Mouse (Mus musculus) cerebellum, adult 9-11 months (tissue): ENCODE measurements around the gene Lrg1.

Experiments
- DNase-seq: peaks from one replicate; pipeline ENCODE4 v3.0.0; 2022

The Lrg1 gene

GRCm38 (mm10) chr17:56134463-56134971 is 12.7 kb upstream of the Lrg1 start:
- DNase-seq, result peak; percentile 59

GRCm38 (mm10) chr17:56133457-56134363 is 11.9 kb upstream of the Lrg1 start:
- peak; percentile 48 for DNase-seq

- DNase-seq, result peak; percentile 67
Measured at GRCm38 (mm10) chr17:56132661-56133060, 10.9 kb upstream of the Lrg1 start.

- DNase-seq, result peak; percentile 66
Measured at GRCm38 (mm10) chr17:56131814-56132213, 10.0 kb upstream of the Lrg1 start.

- peak; percentile 42 for DNase-seq
Measured at GRCm38 (mm10) chr17:56131136-56131535, 9.3 kb upstream of the Lrg1 start.

- peak; percentile 53 for DNase-seq
Measured at GRCm38 (mm10) chr17:56128246-56128645, 6.4 kb upstream of the Lrg1 start.

- DNase-seq, result peak; percentile 40
Measured at GRCm38 (mm10) chr17:56126175-56126574, 4.4 kb upstream of the Lrg1 start.

GRCm38 (mm10) chr17:56125276-56125630 is 3.5 kb upstream of the Lrg1 start:
- DNase-seq, result no peak

- peak; percentile 54 for DNase-seq
Measured at GRCm38 (mm10) chr17:56124377-56125275, 2.8 kb upstream of the Lrg1 start.

- DNase-seq, result peak; percentile 40
Measured at GRCm38 (mm10) chr17:56123681-56124340, 2.0 kb upstream of the Lrg1 start.

- peak; percentile 35 for DNase-seq
Measured at GRCm38 (mm10) chr17:56123161-56123560, 1.4 kb upstream of the Lrg1 start.

GRCm38 (mm10) chr17:56119981-56120880 is 1.6 kb downstream of the Lrg1 start:
- DNase-seq, result peak; percentile 73

- peak; percentile 31 for DNase-seq
Measured at GRCm38 (mm10) chr17:56119431-56119830, 2.4 kb downstream of the Lrg1 start.

GRCm38 (mm10) chr17:56117251-56117710 is 4.5 kb downstream of the Lrg1 start, which contains the start of gene Plin5:
TSS of gene Plin5 (minus strand) at chr17:56117596.
- DNase-seq, result peak; percentile 53

- no peak for DNase-seq
Measured at GRCm38 (mm10) chr17:56116193-56116592, 5.6 kb downstream of the Lrg1 start.

GRCm38 (mm10) chr17:56112743-56113142 is 9.1 kb downstream of the Lrg1 start:
- DNase-seq, result no peak

GRCm38 (mm10) chr17:56111864-56112263 is 9.9 kb downstream of the Lrg1 start:
- peak; percentile 70 for DNase-seq

GRCm38 (mm10) chr17:56111021-56111420 is 10.8 kb downstream of the Lrg1 start:
- no peak for DNase-seq

- no peak for DNase-seq
Measured at GRCm38 (mm10) chr17:56110571-56110970, 11.2 kb downstream of the Lrg1 start.

- no peak for DNase-seq
Measured at GRCm38 (mm10) chr17:56109219-56110051, 12.4 kb downstream of the Lrg1 start, which contains the start of gene Plin4. TSS of gene Plin4 (minus strand) at chr17:56109803.
